Mouse (Mus musculus): ENCODE results near the gene Actrt2.

GRCm38 (mm10) chr4:154642496-154642895 is 25.2 kb downstream of the Actrt2 start:
- TF ChIP-seq CTCF (IDR thresholded peaks at IDR 0.05; ENCODE audit: low read depth, low read length) = no peak
- TF ChIP-seq POLR2A (IDR thresholded peaks at IDR 0.05; ENCODE audit: extremely low read depth, insufficient read depth, low read length) = no peak
